8 mouse cellular contexts compared by ENCODE assay signal in genomic region chr17:8371834-8372233, GRCm38 (mm10). TPM values are rescaled to one million over a fixed set of nuclear protein-coding genes. Genes with fewer than 3 reads are reported as not detected.
DNase-seq lines count a peak whose midpoint lies in the region; ATAC-seq and TF ChIP-seq lines count a peak whose summit lies in the region.

No protein-coding gene starts in this region.

- H3K36me3 ChIP-seq in hindbrain, embryonic 11.5 days (ENCODE audit: control insufficient read depth, insufficient read depth, low read length), result no peaks in the 10 kb centered on the region
- no peaks in the 10 kb centered on the region for H3K36me3 ChIP-seq in lung, embryonic 15.5 days

- H3K27me3 ChIP-seq in Patski, result peaks cover 6% of the 10 kb centered on the region
- H3K27me3 ChIP-seq in hindbrain, embryonic 11.5 days (ENCODE audit: control insufficient read depth, insufficient read depth, low read length), result no peaks in the 10 kb centered on the region
- no peaks in the 10 kb centered on the region for H3K27me3 ChIP-seq in lung, embryonic 15.5 days

- no peak for TF ChIP-seq CTCF in Patski (IDR thresholded peaks at IDR 0.05)

- H3K4me1 ChIP-seq in hindbrain, embryonic 11.5 days (replicated peaks; ENCODE audit: control insufficient read depth, insufficient read depth, low read length), result peaks cover 16% of the 10 kb centered on the region
- H3K4me1 ChIP-seq in lung, embryonic 15.5 days, result peaks cover 19% of the 10 kb centered on the region

- H3K9ac ChIP-seq in hindbrain, embryonic 11.5 days (ENCODE audit: low read depth, low read length), result peak overlapping the region; percentile 64
- peak overlapping the region; percentile 32 for H3K9ac ChIP-seq in lung, embryonic 15.5 days

- no peak for DNase-seq in Patski (ENCODE audit: low read depth, low spot score)
- peak; percentile 49 for DNase-seq in cerebellum, adult 9-10 months
- peak; percentile 89 for DNase-seq in hindbrain, embryonic 11.5 days (ENCODE audit: low spot score)
- peak; percentile 92 for DNase-seq in layer of hippocampus, adult 9-11 months
- DNase-seq in ovary, postnatal 14 days (ENCODE audit: low spot score), result peak; percentile 29
- DNase-seq in thymus, postnatal 4 days, result peak; percentile 83

- 0% methylated on average over 7 of the region's 7 CpGs for WGBS in hindbrain, embryonic 11.5 days
- 2% methylated on average over 7 of the region's 7 CpGs for WGBS in lung, embryonic 15.5 days

- peak overlapping the region; percentile 93 for H3K27ac ChIP-seq in hindbrain, embryonic 11.5 days (ENCODE audit: low read depth, low read length)
- peak overlapping the region; percentile 79 for H3K27ac ChIP-seq in lung, embryonic 15.5 days

- in situ Hi-C loops in Patski (cut with MboI; ENCODE audit: low pct_unique_long_range_greater_than_20kb), result loop anchor here (5.0 kb wide), 2 partner anchors 60 to 115 kb away; partner anchors contain the start of gene Sft2d1

- peak overlapping the region; percentile 53 for H3K4me2 ChIP-seq in hindbrain, embryonic 11.5 days (replicated peaks; ENCODE audit: low read depth, low read length)
- peak overlapping the region; percentile 62 for H3K4me2 ChIP-seq in lung, embryonic 15.5 days

- no peaks in the 10 kb centered on the region for H3K9me3 ChIP-seq in hindbrain, embryonic 11.5 days (ENCODE audit: control insufficient read depth, low read length)
- H3K9me3 ChIP-seq in lung, embryonic 15.5 days, result no peaks in the 10 kb centered on the region

- H3K4me3 ChIP-seq in hindbrain, embryonic 11.5 days (ENCODE audit: low read depth, low read length), result peak overlapping the region; percentile 18
- peak overlapping the region; percentile 32 for H3K4me3 ChIP-seq in lung, embryonic 15.5 days

- ATAC-seq in Patski, result peak; percentile 37
- peak; percentile 45 for ATAC-seq in frontal cortex, adult (ENCODE audit: low TSS enrichment)
- peak; percentile 79 for ATAC-seq in hindbrain, embryonic 11.5 days (ENCODE audit: low FRiP score)
- ATAC-seq in lung, embryonic 15.5 days (ENCODE audit: borderline replicate concordance, extremely low read depth, low FRiP score, low TSS enrichment), result peak; percentile 87

- CTCF ChIA-PET in Patski (lab: Charles Lee), result interaction anchor here (0.7 to 3.7 kb wide), 17 partner anchors 10 to 123 kb away, joined by 3 to 25 read pairs (median 4); partner anchors contain the start of gene T2

- POLR2A ChIA-PET in Patski (lab: Charles Lee), result interaction anchor here (1.0 kb wide), 1 partner anchor 108 kb away, joined by 3 read pairs; no protein-coding TSS in a partner anchor

RNA-seq across cellular contexts. Expression of gene T2, which starts 16.0 kb away (rescaled TPM):
- polyA plus RNA-seq in Patski (2021), result 0.05 TPM
- polyA plus RNA-seq in hindbrain, embryonic 11.5 days (2014; fragmentation: Nextera tagmentation; extraction: Ambion mirVana), result 0.53 and 0.59 TPM in 2 replicates
- 0.26 and 0.68 TPM in 2 replicates for polyA plus RNA-seq in lung, embryonic 15.5 days (2015; fragmentation: Nextera tagmentation; extraction: Ambion mirVana)

RNA-seq across cellular contexts. Expression of gene Prr18, which starts 34.6 kb away (rescaled TPM):
- polyA plus RNA-seq in Patski (2021), result 0.19 TPM
- polyA plus RNA-seq in hindbrain, embryonic 11.5 days (2014; fragmentation: Nextera tagmentation; extraction: Ambion mirVana), result 1.5 TPM in 2 replicates
- polyA plus RNA-seq in lung, embryonic 15.5 days (2015; fragmentation: Nextera tagmentation; extraction: Ambion mirVana), result 1.7 TPM in 2 replicates

Comparison
In these comparisons a context has a peak if more than half of its experiments do, and no peak if none do; other contexts are left out.
1. ATAC-seq: peak in every context shown above with its lines; median percentile 87 in lung, embryonic 15.5 days; 79 in hindbrain, embryonic 11.5 days; 45 in frontal cortex, adult; 37 in Patski.